Mouse (Mus musculus) olfactory bulb, adult 2 months (tissue): ENCODE measurements around the gene Ift20. TPM values are rescaled to one million over a fixed set of nuclear protein-coding genes. Genes with fewer than 3 reads are reported as not detected.

ENCODE experiments used
- H3K27ac ChIP-seq: fragments of 200-500 bp; 2 replicates; pipeline ENCODE4 v1.5.1; 2012; ENCODE audit warnings: low read depth, low read length; ENCODE audit not compliant: insufficient read depth
- H3K4me1 ChIP-seq: fragments of 200-500 bp; 2 replicates; pipeline ENCODE4 v1.6.1; 2012; ENCODE audit warnings: low read length; ENCODE audit not compliant: control insufficient read depth, insufficient read depth
- H3K4me3 ChIP-seq: fragments of 200-500 bp; 2 replicates; pipeline ENCODE4 v1.5.1; 2012; ENCODE audit warnings: mild to moderate bottlenecking, low read depth, low read length, moderate library complexity; ENCODE audit not compliant: insufficient read depth
- CTCF ChIP-seq: fragments of 200-500 bp; IDR thresholded peaks from 2 replicates; pipeline ENCODE4 v1.5.1; 2012; ENCODE audit warnings: low read depth, mild to moderate bottlenecking, low read length, moderate library complexity; ENCODE audit not compliant: insufficient read depth
- POLR2A ChIP-seq: fragments of 200-500 bp; IDR thresholded peaks from 2 replicates; pipeline ENCODE4 v1.6.1; 2012; ENCODE audit warnings: mild to moderate bottlenecking, low read depth, low read length, moderate library complexity; ENCODE audit not compliant: insufficient read depth
- WGBS: fragments of 180-500 bp; shearing (Covaris S2); methylation state at CpG from one replicate; pipeline ENCODE4 v1.1.7; 2018; 5-methylcytosine and 5-hydroxymethylcytosine counted together
- polyA plus RNA-seq: library from polyadenylated mRNA; stranded (reverse); fragments of >200 nt; gene quantifications from 2 replicates; pipeline ENCODE4 v1.2.4, GENCODE M21; 2012; ENCODE audit warnings: low replicate concordance; ENCODE audit not compliant: missing spikeins, insufficient read depth, insufficient read length

Gene Ift20
- not detected in 2 replicates for polyA plus RNA-seq

- no peak for TF ChIP-seq CTCF
- peak; percentile 72 for TF ChIP-seq POLR2A
- under 1% methylated on average over 52 of the region's 52 CpGs for WGBS
- H3K4me1 ChIP-seq, result peaks cover 10% of the 10 kb centered on the region
- peak within 1 kb of the TSS; percentile 63 for H3K27ac ChIP-seq
- peak within 1 kb of the TSS; percentile 96 for H3K4me3 ChIP-seq
These were observed at the start of gene Ift20, which contains the start of gene Tnfaip1 for GRCm38 (mm10) chr11:78536080-78536689. Gene Ift20 (plus strand): TSS chr11:78536361. Gene Tnfaip1 (minus strand): TSS chr11:78536332.

DNA sequence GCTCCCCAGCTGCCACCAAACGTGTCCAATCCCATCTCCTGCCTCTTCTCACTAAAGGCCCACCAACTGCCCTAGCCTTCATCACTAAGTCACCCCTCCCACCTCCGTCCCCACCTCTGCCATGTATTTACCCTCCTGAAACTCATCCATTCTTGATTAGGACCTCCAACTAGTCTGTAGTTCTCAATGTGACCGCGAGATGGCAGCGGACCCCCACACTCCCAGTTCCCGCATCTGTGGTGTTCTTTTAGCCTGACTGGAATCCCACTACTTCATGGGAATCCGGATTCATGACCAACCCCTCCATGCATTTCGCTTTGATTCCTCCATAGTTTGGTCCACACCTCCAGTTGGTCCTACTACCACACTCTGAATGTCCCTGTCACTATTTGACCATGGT lies 48.0 kb upstream of the Ift20 start:
- 5% methylated on average over 8 of the region's 8 CpGs for WGBS
- no peak for TF ChIP-seq POLR2A
- TF ChIP-seq CTCF, result no peak; the same call in 1 of the 2 replicates

GRCm38 (mm10) chr11:78490781-78491241 lies 45.4 kb upstream of the Ift20 start:
- Histone ChIP-seq H3K27ac (no peak overlapping the region; the same call in 1 of the 2 replicates), H3K4me3 (peak overlapping the region; percentile 37), H3K4me1 (peaks cover 12% of the 10 kb centered on the region)
- WGBS, result 1% methylated on average over 48 of the region's 48 CpGs
- no peak for TF ChIP-seq CTCF
- no peak for TF ChIP-seq POLR2A

More for the DNA sequence above, 48.0 kb upstream of the Ift20 start:
- no peak overlapping the region for H3K4me3 ChIP-seq
- H3K27ac ChIP-seq, result no peak overlapping the region
- peaks cover 8% of the 10 kb centered on the region for H3K4me1 ChIP-seq

- peaks cover 8% of the 10 kb centered on the region for H3K4me1 ChIP-seq
- WGBS, result 15% methylated on average over 6 of the region's 6 CpGs
- H3K4me3 ChIP-seq, result peak overlapping the region; percentile 10; the same call in 1 of the 2 replicates
- TF ChIP-seq POLR2A, result no peak
- TF ChIP-seq CTCF, result no peak
- H3K27ac ChIP-seq, result no peak overlapping the region
These were observed 40.3 kb upstream of the Ift20 start for GRCm38 (mm10) chr11:78495904-78496303.

GRCm38 (mm10) chr11:78497071-78497541 lies 39.1 kb upstream of the Ift20 start:
- Histone ChIP-seq H3K4me3 (peak overlapping the region; percentile 91), H3K4me1 (peaks cover 5% of the 10 kb centered on the region), H3K27ac (peak overlapping the region; percentile 84)
- WGBS, result under 1% methylated on average over 44 of the region's 44 CpGs
- no peak for TF ChIP-seq POLR2A
- TF ChIP-seq CTCF, result no peak

DNA sequence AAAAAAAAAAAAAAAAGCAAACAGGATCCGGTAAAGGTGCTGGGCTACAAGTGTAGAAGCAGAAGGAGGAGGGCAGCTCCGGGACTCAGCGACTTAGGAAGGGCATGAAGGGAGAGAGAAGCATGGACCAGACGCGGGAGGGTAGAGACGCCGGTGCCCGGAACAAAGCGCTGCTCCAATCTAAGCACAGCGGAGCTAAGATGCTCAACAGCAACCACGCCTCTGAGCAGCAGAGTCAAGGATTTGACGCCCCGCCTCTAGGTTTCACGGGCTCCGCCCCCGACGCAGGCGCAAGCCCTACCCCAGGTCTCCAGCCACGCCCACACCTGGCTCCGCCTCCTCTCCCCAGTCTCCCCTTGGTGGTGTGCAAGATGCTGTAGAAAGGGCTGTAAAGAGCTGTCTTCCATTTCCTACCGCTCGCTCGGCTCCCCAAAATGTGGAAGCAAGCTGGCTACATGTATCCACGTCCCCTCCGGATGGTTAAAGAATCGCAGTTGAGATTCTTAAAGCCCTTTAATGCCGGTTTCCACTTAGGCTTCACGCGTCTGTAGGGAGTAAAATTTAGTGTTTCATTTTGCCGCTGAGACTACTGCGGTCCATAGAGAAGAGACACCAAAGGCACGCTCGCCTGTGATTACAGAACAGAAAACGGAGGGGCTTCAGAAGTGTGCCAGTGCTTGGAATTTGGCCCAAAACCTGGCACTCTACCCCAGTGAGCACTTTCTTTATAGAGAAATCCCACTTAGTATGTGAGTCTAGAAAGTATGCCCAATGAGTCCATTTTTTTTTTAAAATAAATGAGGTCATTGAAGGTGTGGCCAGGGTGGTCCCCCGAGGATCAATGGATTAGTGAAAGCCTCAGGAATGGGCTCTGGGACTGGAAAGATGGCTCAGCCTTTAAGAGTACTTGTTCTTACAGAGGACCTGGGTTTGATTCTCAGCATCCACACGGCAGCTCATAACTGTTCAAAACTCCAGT lies 38.3 kb upstream of the Ift20 start, which contains the start of gene Sarm1:
Gene Sarm1, minus strand, starts transcription at position 211 of the 979 bp plus-strand sequence.
- Histone ChIP-seq H3K4me1 (peaks cover 5% of the 10 kb centered on the region), H3K27ac (peak within 1 kb of the TSS; percentile 91), H3K4me3 (peak within 1 kb of the TSS; percentile 91)
- 2% methylated on average over 36 of the region's 36 CpGs for WGBS
- TF ChIP-seq POLR2A (peak; percentile 84), CTCF (no peak)

DNA sequence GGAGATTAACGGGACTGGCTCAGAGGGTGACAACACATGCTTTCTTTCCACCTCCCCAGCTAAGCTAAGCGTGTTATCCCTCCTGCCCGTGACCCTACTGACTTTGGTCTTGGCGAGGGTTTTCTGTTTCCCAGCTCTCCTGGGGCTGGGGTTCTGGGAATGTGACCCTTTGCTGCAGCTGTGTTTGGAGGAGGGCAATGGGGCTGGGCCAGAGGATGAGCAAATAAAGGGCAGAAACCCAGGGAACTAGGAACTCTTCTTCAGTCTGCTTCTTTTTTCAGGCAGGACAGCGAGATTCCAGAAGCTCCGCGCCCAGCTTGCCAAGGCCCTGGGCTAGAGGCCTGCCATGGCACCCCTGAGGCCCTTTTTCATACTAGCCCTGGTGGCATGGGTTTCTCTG lies 37.2 kb upstream of the Ift20 start, which contains the start of gene Vtn:
Gene Vtn, plus strand, starts transcription at position 88 of the 400 bp plus-strand sequence.
- TF ChIP-seq POLR2A (no peak), CTCF (no peak)
- Histone ChIP-seq H3K4me1 (peaks cover 5% of the 10 kb centered on the region), H3K4me3 (peak within 1 kb of the TSS; percentile 91), H3K27ac (peak within 1 kb of the TSS; percentile 91)
- WGBS, result 72% methylated on average over 7 of the region's 7 CpGs

- Histone ChIP-seq H3K27ac (no peak overlapping the region), H3K4me1 (peaks cover 3% of the 10 kb centered on the region), H3K4me3 (peak overlapping the region; percentile 24; the same call in 1 of the 2 replicates)
- 56% methylated on average over 16 of the region's 16 CpGs for WGBS
- no peak for TF ChIP-seq CTCF
- no peak for TF ChIP-seq POLR2A
These were observed 36.6 kb upstream of the Ift20 start for GRCm38 (mm10) chr11:78499543-78499942.
